Mouse (Mus musculus) liver, adult 10 weeks (tissue): ENCODE results near the gene Baiap2l2. TPM values are rescaled to one million over a fixed set of nuclear protein-coding genes. Genes with fewer than 3 reads are reported as not detected.

Experiments
- polyA plus RNA-seq: library from polyadenylated mRNA; stranded (reverse); fragments of 350-450 nt; fragmentation: Illumina TruSeq; extraction: RNeasy Lipid Tissue Mini Kit (QIAGEN cat#74804); gene quantifications from one replicate; pipeline ENCODE4 v1.2.3, GENCODE M21; 2014; ENCODE audit warnings: low read depth, low replicate concordance

The Baiap2l2 gene
- not detected for polyA plus RNA-seq

DNA sequence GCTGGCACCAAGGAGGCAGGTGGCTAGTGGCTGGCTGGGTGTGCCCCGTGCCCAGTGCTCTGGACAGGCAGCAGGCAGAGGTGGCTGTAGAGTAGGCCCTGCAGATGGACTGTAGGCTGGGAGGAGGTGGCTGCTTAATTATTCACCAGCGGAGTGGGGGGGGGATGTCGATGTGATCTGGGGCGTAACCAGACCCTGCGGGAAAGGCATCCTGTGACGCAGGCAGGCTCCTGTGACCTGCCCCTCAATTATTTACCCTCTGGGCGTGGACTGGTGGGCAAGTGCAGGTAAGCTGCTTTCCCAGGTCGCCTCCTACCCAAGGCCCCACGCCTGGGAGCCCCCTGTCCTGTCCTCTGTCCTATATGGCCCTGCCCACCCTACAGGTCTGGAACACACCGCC is at the start of gene Baiap2l2:
Gene Baiap2l2 (minus strand): TSS at position 139 of the 400 bp plus-strand sequence.

DNA sequence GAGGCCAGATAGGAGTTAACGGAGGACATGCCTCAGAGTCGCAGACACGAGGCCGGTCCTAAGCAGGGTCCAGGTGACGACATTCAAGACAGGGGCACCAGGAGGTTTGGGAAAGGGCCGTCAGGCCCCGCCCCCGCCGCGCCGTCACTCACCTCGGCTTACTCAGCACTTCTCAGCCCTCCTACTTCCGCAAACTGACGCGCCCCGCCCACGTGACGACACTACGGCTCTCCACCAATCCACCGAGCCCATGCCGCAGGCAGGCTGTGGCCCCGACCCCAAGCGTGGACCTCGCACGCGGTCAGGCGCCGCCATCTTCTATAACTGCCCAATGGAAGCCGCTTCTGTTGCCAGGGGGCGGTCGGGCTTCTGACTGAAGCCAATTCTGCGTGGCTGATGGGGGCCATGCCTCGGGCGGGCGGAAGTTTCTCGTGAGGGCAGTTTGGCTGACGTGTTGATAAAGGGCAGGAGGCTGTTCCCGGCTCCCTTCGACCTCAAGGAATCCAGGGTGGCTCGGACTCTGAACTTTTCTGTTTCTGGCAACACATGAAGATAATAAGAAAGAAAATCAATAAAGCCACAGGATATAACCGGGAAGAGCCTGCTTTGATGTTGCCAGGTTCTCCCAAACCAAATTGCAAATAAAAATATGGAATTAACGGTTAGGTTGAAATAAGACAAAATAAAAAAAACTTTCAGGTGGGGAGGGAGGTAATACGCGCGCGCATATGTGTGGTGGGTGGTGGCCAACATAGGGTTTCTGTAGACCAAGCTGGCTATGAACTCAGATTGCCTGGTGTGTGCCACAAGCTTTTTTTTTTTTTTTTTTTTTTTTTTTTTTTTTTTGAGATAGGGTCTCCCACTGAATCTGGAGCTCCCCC is 43.0 kb upstream of the Baiap2l2 start, which contains the start of gene Pla2g6:
Gene Pla2g6 (minus strand): TSS at position 333 of the 881 bp plus-strand sequence.

DNA sequence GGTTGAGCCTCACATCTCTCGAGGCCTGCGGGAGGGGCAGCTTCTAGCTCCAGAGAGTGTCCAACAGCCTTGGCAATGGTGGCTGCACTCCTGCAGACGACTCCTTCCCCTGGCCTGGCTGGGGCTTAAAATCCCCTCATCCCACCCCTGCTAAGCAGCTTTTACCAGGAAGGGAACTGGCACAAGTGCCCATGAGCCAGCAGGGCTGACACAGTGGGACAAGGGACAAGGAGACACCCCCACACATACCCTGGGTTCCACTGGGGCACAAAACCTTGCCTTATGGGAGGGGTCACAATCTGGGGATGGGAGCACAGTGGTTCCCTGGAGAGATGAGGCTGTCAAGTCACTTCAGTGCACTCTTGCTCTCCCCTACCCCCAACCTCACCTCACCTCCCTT is 30.7 kb downstream of the Baiap2l2 start, which contains the start of gene Slc16a8:
Gene Slc16a8 (minus strand): TSS at position 101 of the 400 bp plus-strand sequence.

DNA sequence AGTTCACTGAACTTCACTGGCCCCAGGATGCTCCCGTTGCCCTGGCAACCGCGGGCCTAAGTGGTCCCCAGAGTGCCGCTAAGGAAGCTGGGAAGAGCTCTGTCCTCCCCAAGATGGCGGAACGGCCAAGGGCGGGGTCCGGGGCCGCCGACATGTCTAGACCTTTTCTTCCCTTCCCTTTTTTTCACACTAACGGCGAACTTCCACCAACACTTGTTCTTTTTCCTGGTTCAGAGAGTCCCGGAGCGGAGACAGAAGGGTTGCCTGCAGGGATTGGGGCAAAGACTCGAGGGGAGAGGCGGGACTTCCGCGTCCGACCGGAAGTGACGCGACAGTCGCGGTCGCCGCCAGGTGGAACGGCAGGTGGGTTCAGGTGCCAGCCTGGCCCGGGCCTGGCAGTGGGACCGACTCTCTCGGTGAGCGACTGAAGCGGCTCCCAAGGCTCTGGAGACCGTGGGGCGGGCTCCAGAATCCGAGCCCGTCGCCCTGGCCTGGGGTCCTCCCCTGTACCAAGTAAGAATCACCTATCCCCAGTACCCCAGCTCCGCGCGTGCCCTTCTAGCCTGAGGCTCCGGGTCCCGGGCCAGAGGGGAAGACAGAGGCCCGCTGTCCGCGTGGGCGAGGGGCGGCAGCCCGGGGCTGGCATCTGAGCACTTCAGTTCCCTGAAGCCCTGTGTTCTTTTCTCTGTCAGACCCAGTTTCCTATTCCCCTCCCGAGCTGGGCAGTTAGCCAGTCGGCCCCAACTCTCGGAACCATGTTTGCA is 56.1 kb downstream of the Baiap2l2 start, which contains the start of the genes Pick1 and Gm49486:
Gene Pick1 (plus strand): TSS at position 116 of the 764 bp plus-strand sequence.
Gene Gm49486 (plus strand): TSS at position 334 of the 764 bp plus-strand sequence.

Other genes with a start within 250 kb of the Baiap2l2 start
- not detected for gene Galr3, start 243.7 kb downstream of the Baiap2l2 start, polyA plus RNA-seq
- 0.90 TPM for gene Ankrd54, start 222.6 kb downstream of the Baiap2l2 start, polyA plus RNA-seq
- gene Eif3l, start 210.4 kb downstream of the Baiap2l2 start, polyA plus RNA-seq: 40.0 TPM
- gene Micall1, start 176.6 kb downstream of the Baiap2l2 start, polyA plus RNA-seq: 3.2 TPM
- gene Polr2f, start 144.5 kb downstream of the Baiap2l2 start, polyA plus RNA-seq: 1.1 TPM
- not detected for gene 1700088E04Rik, start 144.3 kb downstream of the Baiap2l2 start, polyA plus RNA-seq
- gene Sox10, start 120.3 kb downstream of the Baiap2l2 start, polyA plus RNA-seq: not detected
- gene Pick1, start 56.4 kb downstream of the Baiap2l2 start, polyA plus RNA-seq: 7.5 TPM
- 0.16 TPM for gene Gm49486, start 56.1 kb downstream of the Baiap2l2 start, polyA plus RNA-seq
- gene Slc16a8, start 30.8 kb downstream of the Baiap2l2 start, polyA plus RNA-seq: not detected
- 0.69 TPM for gene Pla2g6, start 42.9 kb upstream of the Baiap2l2 start, polyA plus RNA-seq
- 0.87 TPM for gene Maff, start 61.1 kb upstream of the Baiap2l2 start, polyA plus RNA-seq
- 4.0 TPM for gene Tmem184b, start 118.0 kb upstream of the Baiap2l2 start, polyA plus RNA-seq
- 1.4 TPM for gene Csnk1e, start 170.0 kb upstream of the Baiap2l2 start, polyA plus RNA-seq
- gene Kcnj4, start 219.7 kb upstream of the Baiap2l2 start, polyA plus RNA-seq: not detected
- gene Kdelr3, start 230.9 kb upstream of the Baiap2l2 start, polyA plus RNA-seq: 0.48 TPM